Mouse (Mus musculus): ENCODE measurements around the gene Myo3b. TPM values are rescaled to one million over a fixed set of nuclear protein-coding genes. Genes with fewer than 3 reads are reported as not detected.

Gene Myo3b
- polyA plus RNA-seq, 1 experiment from 2014 or later: not detected

- Histone ChIP-seq H3K9ac (ENCODE audit: low read length) (no peak overlapping the region), H3K27me3 (ENCODE audit: control insufficient read depth, insufficient read depth, low read length) (no peaks in the 10 kb centered on the region), H3K4me1 (ENCODE audit: control insufficient read depth, insufficient read depth, low read length) (peaks cover 9% of the 10 kb centered on the region; the same call in 1 of the 2 replicates), H3K9me3 (ENCODE audit: control insufficient read depth, low read length) (no peaks in the 10 kb centered on the region), H3K4me3 (ENCODE audit: low read depth, low read length) (no peak overlapping the region), H3K4me2 (no peak overlapping the region), H3K27ac (ENCODE audit: low read depth, low read length) (no peak overlapping the region), H3K36me3 (ENCODE audit: control insufficient read depth, insufficient read depth, low read length) (no peaks in the 10 kb centered on the region)
- peak; percentile 78 for DNase-seq (ENCODE audit: low spot score, missing footprints)
- ATAC-seq (ENCODE audit: low FRiP score): peak; percentile 54; the same call in 1 of the 2 replicates
- 64% methylated on average over 12 of the region's 12 CpGs for whole genome bisulfite sequencing
Measured at GRCm38 (mm10) chr2:70113798-70114782, 75.2 kb downstream of the Myo3b start.

GRCm38 (mm10) chr2:70118376-70119264 is 79.7 kb downstream of the Myo3b start:
- 64% methylated on average over 16 of the region's 16 CpGs for WGBS
- no peak overlapping the region for H3K4me3 ChIP-seq (ENCODE audit: low read depth, low read length)
- H3K9me3 ChIP-seq (ENCODE audit: control insufficient read depth, low read length): no peaks in the 10 kb centered on the region

GRCm38 (mm10) chr2:70119265-70119663 is 80.3 kb downstream of the Myo3b start:
- H3K27me3 ChIP-seq (ENCODE audit: control insufficient read depth, insufficient read depth, low read length): no peaks in the 10 kb centered on the region
- H3K36me3 ChIP-seq (ENCODE audit: control insufficient read depth, insufficient read depth, low read length): no peaks in the 10 kb centered on the region
- H3K27ac ChIP-seq (ENCODE audit: low read depth, low read length): no peak overlapping the region
- no peak overlapping the region for H3K4me3 ChIP-seq (ENCODE audit: low read depth, low read length)
- no peak for ATAC-seq (ENCODE audit: low FRiP score)
- no peaks in the 10 kb centered on the region for H3K9me3 ChIP-seq (ENCODE audit: control insufficient read depth, low read length)
- H3K4me1 ChIP-seq (ENCODE audit: control insufficient read depth, insufficient read depth, low read length): peaks cover 2% of the 10 kb centered on the region; the same call in 1 of the 2 replicates
- DNase-seq (ENCODE audit: low spot score, missing footprints): no peak
- no peak overlapping the region for H3K4me2 ChIP-seq
- WGBS: 90% methylated on average over 2 of the region's 2 CpGs
- H3K9ac ChIP-seq (ENCODE audit: low read length): no peak overlapping the region

More at GRCm38 (mm10) chr2:70118376-70119264, 79.7 kb downstream of the Myo3b start:
- peaks cover 6% of the 10 kb centered on the region; the same call in 1 of the 2 replicates for H3K4me1 ChIP-seq (ENCODE audit: control insufficient read depth, insufficient read depth, low read length)
- no peaks in the 10 kb centered on the region for H3K36me3 ChIP-seq (ENCODE audit: control insufficient read depth, insufficient read depth, low read length)
- DNase-seq (ENCODE audit: low spot score, missing footprints): peak; percentile 72
- no peak overlapping the region for H3K27ac ChIP-seq (ENCODE audit: low read depth, low read length)
- H3K9ac ChIP-seq (ENCODE audit: low read length): no peak overlapping the region
- H3K27me3 ChIP-seq (ENCODE audit: control insufficient read depth, insufficient read depth, low read length): no peaks in the 10 kb centered on the region
- no peak for ATAC-seq (ENCODE audit: low FRiP score)
- H3K4me2 ChIP-seq: no peak overlapping the region

- peaks cover 4% of the 10 kb centered on the region; the same call in 1 of the 2 replicates for H3K27me3 ChIP-seq (ENCODE audit: control insufficient read depth, insufficient read depth, low read length)
- H3K4me1 ChIP-seq (ENCODE audit: control insufficient read depth, insufficient read depth, low read length): peaks cover 13% of the 10 kb centered on the region
- DNase-seq (ENCODE audit: low spot score, missing footprints): no peak
- H3K4me2 ChIP-seq: peak overlapping the region; percentile 42
- 80% methylated on average over 10 of the region's 10 CpGs for WGBS
- ATAC-seq (ENCODE audit: low FRiP score): no peak
- H3K9ac ChIP-seq (ENCODE audit: low read length): no peak overlapping the region
- H3K4me3 ChIP-seq (ENCODE audit: low read depth, low read length): no peak overlapping the region
- H3K9me3 ChIP-seq (ENCODE audit: control insufficient read depth, low read length): no peaks in the 10 kb centered on the region
- no peak overlapping the region for H3K27ac ChIP-seq (ENCODE audit: low read depth, low read length)
- H3K36me3 ChIP-seq (ENCODE audit: control insufficient read depth, insufficient read depth, low read length): no peaks in the 10 kb centered on the region
Measured at GRCm38 (mm10) chr2:70126330-70126729, 87.4 kb downstream of the Myo3b start.

DNA sequence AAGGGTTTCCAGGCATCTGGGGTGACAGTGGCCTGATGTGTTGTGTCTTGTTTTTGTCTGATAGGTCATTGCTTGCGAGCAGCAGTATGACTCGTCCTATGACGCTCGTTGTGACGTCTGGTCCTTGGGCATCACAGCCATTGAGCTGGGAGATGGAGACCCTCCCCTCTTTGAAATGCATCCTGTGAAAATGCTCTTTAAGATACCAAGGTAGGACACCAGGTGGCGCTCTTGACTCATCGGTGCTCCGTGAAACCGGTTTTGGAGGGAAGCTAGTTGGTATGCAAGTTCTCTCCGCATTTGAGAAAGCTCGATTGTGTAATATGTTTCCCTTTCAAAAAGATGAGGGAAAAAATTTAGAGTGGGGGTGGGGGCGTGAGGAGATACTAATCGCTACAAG is 87.9 kb downstream of the Myo3b start:
- Histone ChIP-seq H3K4me1 (ENCODE audit: control insufficient read depth, insufficient read depth, low read length) (peaks cover 13% of the 10 kb centered on the region), H3K4me3 (ENCODE audit: low read depth, low read length) (no peak overlapping the region), H3K9me3 (ENCODE audit: control insufficient read depth, low read length) (no peaks in the 10 kb centered on the region), H3K4me2 (peak overlapping the region; percentile 42), H3K27ac (ENCODE audit: low read depth, low read length) (no peak overlapping the region), H3K36me3 (ENCODE audit: control insufficient read depth, insufficient read depth, low read length) (no peaks in the 10 kb centered on the region), H3K27me3 (ENCODE audit: control insufficient read depth, insufficient read depth, low read length) (peaks cover 4% of the 10 kb centered on the region; the same call in 1 of the 2 replicates), H3K9ac (ENCODE audit: low read length) (no peak overlapping the region; the same call in 1 of the 2 replicates)
- DNase-seq (ENCODE audit: low spot score, missing footprints) (peak; percentile 99), ATAC-seq (ENCODE audit: low FRiP score) (peak; percentile 87)
- WGBS: under 1% methylated on average over 13 of the region's 13 CpGs

DNA sequence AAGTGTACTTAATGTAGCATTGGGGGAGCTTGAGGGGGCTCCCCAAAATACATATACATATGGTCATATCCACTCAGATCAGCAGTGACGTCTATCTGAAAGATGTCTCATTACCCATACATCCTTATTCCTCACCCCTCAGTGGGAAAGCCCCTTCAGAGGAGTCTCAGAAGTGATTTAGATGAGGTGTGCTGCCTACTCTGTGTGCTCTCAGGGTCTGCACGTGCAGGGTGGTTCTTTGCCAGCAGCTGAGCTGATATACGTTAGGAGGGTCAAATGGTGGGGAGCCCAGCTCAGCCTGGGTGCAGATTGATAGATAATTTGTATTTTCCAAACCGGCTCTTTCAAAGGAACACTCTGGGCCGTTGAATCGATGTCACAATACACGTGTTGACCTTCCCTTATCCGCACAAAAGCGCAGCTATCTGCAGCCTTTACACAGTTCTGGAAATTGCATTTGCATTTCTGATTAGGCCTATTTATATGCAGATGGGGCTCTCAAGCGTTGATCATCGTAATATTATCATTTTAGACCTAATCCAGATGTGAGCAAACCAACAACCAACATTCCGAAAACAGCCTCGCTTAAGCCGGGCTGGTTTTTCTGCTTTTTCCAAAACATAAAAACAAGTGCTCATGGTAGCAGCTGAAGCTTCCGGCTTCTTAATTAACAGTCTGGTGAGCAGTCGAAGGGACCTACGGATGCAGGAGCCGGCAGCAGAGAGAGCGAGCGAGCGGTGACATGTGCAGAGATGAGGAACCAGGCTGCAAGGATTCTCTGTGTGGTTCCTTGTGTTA is 88.6 kb downstream of the Myo3b start:
- WGBS: 6% methylated on average over 21 of the region's 21 CpGs
- Histone ChIP-seq H3K27me3 (ENCODE audit: control insufficient read depth, insufficient read depth, low read length) (peaks cover 4% of the 10 kb centered on the region; the same call in 1 of the 2 replicates), H3K27ac (ENCODE audit: low read depth, low read length) (no peak overlapping the region)

GRCm38 (mm10) chr2:70128590-70128989 is 89.7 kb downstream of the Myo3b start:
- no peak for DNase-seq (ENCODE audit: low spot score, missing footprints)
- no peak overlapping the region for H3K4me3 ChIP-seq (ENCODE audit: low read depth, low read length)
- no peaks in the 10 kb centered on the region for H3K36me3 ChIP-seq (ENCODE audit: control insufficient read depth, insufficient read depth, low read length)
- H3K27me3 ChIP-seq (ENCODE audit: control insufficient read depth, insufficient read depth, low read length): peaks cover 4% of the 10 kb centered on the region; the same call in 1 of the 2 replicates
- H3K27ac ChIP-seq (ENCODE audit: low read depth, low read length): no peak overlapping the region
- no peak overlapping the region for H3K4me2 ChIP-seq
- no peak for ATAC-seq (ENCODE audit: low FRiP score)
- no peaks in the 10 kb centered on the region for H3K9me3 ChIP-seq (ENCODE audit: control insufficient read depth, low read length)
- peaks cover 13% of the 10 kb centered on the region for H3K4me1 ChIP-seq (ENCODE audit: control insufficient read depth, insufficient read depth, low read length)
- 71% methylated on average over 6 of the region's 6 CpGs for WGBS
- H3K9ac ChIP-seq (ENCODE audit: low read length): no peak overlapping the region

More for the DNA sequence above, 88.6 kb downstream of the Myo3b start:
- peak overlapping the region; percentile 1; the same call in 1 of the 2 replicates for H3K9ac ChIP-seq (ENCODE audit: low read length)
- peak overlapping the region; percentile 42 for H3K4me2 ChIP-seq
- peaks cover 13% of the 10 kb centered on the region for H3K4me1 ChIP-seq (ENCODE audit: control insufficient read depth, insufficient read depth, low read length)
- no peaks in the 10 kb centered on the region for H3K9me3 ChIP-seq (ENCODE audit: control insufficient read depth, low read length)
- H3K4me3 ChIP-seq (ENCODE audit: low read depth, low read length): no peak overlapping the region
- ATAC-seq (ENCODE audit: low FRiP score): peak; percentile 75
- H3K36me3 ChIP-seq (ENCODE audit: control insufficient read depth, insufficient read depth, low read length): no peaks in the 10 kb centered on the region
- DNase-seq (ENCODE audit: low spot score, missing footprints): peak; percentile 92

DNA sequence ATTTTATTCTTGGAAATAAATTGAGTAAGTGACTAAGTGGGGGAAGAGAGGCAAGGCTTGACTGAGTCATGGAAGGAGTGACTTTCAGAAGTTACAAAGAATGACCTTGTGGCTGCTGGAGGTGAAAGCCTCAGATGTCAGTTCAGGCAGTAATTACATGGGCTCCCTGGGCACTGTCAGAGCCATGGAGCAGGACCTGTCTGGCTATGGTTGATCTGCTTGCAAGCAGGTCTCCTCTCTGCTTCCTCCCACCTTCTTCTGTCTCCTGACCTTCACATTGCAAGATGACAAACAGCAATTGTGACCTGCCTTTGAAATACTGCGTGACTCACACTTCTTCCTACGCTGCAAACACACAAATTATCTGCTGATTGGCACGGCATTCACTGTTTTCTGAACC is 90.6 kb downstream of the Myo3b start:
- Histone ChIP-seq H3K4me3 (ENCODE audit: low read depth, low read length) (no peak overlapping the region), H3K4me1 (ENCODE audit: control insufficient read depth, insufficient read depth, low read length) (peaks cover 13% of the 10 kb centered on the region), H3K4me2 (no peak overlapping the region), H3K9ac (ENCODE audit: low read length) (no peak overlapping the region), H3K9me3 (ENCODE audit: control insufficient read depth, low read length) (no peaks in the 10 kb centered on the region), H3K27ac (ENCODE audit: low read depth, low read length) (no peak overlapping the region), H3K27me3 (ENCODE audit: control insufficient read depth, insufficient read depth, low read length) (peaks cover 4% of the 10 kb centered on the region; the same call in 1 of the 2 replicates), H3K36me3 (ENCODE audit: control insufficient read depth, insufficient read depth, low read length) (no peaks in the 10 kb centered on the region)
- no peak for DNase-seq (ENCODE audit: low spot score, missing footprints)
- ATAC-seq (ENCODE audit: low FRiP score): no peak
- WGBS: 80% methylated on average over 3 of the region's 3 CpGs
